Mouse (Mus musculus): Measurements from ENCODE around the gene Ptprc. TPM values are rescaled to one million over a fixed set of nuclear protein-coding genes. Genes with fewer than 3 reads are reported as not detected.

Ptprc gene
- polyA plus RNA-seq (2011; ENCODE audit: insufficient read length, low read depth, missing spikeins), result 0.87 and 1.9 TPM in 2 replicates

DNA sequence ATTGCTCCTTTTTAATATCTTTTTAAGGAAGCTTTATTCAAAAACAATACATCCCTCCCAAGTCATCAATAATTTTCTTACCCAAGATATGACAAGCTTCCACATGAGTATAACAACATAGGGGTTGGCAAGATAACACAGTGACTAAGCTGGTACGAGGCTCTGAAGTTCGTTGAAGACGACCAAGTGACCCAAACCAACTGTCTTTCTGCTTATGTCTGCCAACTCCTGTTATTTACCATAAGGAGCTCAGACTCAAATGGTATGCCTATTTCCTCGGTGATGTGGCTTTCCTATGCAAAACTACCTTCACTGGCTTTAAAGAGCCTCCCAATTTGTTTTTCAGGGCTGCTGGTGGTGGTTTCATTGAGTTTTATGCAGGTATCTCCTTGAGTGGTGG is at the start of gene Ptprc:
Ptprc (minus strand) TSS at position 215 of the 400 bp plus-strand sequence.
- no peak for TF ChIP-seq CTCF (IDR thresholded peaks at IDR 0.05; ENCODE audit: borderline replicate concordance, insufficient read depth, low read length)
- no peak for TF ChIP-seq POLR2A (IDR thresholded peaks at IDR 0.05; ENCODE audit: low read depth, low read length)
- Histone ChIP-seq H3K27ac (ENCODE audit: insufficient read depth, low read length) (no peak within 1 kb of the TSS), H3K4me1 (ENCODE audit: control insufficient read depth, insufficient read depth, low read length) (no peaks in the 10 kb centered on the region), H3K4me3 (ENCODE audit: insufficient read depth, low read length) (no peak within 1 kb of the TSS)

DNA sequence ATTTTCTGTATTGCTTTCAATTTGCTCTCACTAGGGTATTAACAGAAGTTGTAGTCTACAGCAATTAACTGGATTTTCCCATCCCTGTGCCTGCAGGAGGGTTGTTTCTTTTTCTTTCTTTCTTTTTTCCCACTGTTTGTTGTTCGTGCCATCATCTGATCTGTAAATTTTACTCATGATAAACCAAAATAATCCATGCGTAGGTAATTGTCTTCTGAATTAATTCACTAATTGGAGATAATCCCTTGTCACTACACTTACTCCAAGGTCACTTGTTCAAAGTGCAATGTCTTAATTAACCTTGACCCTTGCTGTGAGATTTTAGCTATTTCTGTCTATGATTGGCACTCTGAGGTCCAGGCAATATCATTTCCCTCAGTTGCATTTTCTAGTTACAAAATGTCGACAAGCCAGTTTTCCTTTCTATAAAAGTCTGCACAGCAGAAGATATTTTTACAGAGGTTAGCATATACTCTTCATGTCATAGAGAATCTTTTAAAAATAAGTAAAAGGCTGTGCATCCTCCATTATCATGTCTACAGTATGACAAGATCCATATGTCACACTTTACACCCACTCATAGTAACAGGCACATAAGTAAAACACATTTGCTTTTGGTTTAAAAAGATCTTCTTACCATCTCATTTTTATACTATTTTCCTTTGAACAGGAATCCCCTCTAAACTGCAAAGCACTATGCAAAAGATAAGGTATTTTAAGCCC is 39.4 kb upstream of the Ptprc start:
- TF ChIP-seq POLR2A (IDR thresholded peaks at IDR 0.05; ENCODE audit: low read depth, low read length) (no peak), CTCF (IDR thresholded peaks at IDR 0.05; ENCODE audit: borderline replicate concordance, insufficient read depth, low read length) (no peak)
- Histone ChIP-seq H3K4me3 (ENCODE audit: insufficient read depth, low read length) (no peak overlapping the region), H3K27ac (ENCODE audit: insufficient read depth, low read length) (no peak overlapping the region), H3K4me1 (ENCODE audit: control insufficient read depth, insufficient read depth, low read length) (no peaks in the 10 kb centered on the region)

DNA sequence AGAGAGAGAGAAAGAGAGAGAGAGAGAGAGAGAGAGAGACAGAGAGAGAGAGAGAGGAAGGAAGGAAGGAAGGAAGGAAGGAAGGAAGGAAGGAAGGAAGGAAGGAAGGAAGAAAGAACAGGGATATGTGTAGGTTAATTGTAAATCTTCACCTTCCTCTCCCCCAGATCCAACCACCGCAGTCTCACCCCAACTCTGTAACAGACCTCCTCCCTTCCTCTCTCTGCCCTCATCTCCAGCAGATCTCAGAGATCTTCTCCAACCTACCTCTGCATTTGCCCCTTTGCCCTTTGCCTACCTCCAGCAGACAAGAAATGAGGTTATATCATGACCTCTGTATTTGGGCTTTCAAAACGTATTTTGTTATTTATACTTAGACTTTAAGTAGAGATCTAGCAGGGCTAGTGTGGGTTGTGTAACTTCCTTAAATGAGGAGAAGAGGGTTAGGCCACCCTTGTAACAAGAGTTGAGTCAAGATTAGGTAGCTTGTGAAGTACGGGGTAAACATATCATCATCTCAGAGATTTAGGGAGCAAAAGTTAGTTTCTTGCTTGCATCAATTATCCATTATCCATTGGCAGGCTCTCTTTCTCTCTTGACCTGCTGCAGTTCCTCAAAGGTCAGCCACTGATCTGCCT is 35.0 kb upstream of the Ptprc start:
- Histone ChIP-seq H3K4me1 (ENCODE audit: control insufficient read depth, insufficient read depth, low read length) (no peaks in the 10 kb centered on the region), H3K4me3 (ENCODE audit: insufficient read depth, low read length) (no peak overlapping the region), H3K27ac (ENCODE audit: insufficient read depth, low read length) (no peak overlapping the region)
- TF ChIP-seq CTCF (IDR thresholded peaks at IDR 0.05; ENCODE audit: borderline replicate concordance, insufficient read depth, low read length) (no peak), POLR2A (IDR thresholded peaks at IDR 0.05; ENCODE audit: low read depth, low read length) (no peak)

DNA sequence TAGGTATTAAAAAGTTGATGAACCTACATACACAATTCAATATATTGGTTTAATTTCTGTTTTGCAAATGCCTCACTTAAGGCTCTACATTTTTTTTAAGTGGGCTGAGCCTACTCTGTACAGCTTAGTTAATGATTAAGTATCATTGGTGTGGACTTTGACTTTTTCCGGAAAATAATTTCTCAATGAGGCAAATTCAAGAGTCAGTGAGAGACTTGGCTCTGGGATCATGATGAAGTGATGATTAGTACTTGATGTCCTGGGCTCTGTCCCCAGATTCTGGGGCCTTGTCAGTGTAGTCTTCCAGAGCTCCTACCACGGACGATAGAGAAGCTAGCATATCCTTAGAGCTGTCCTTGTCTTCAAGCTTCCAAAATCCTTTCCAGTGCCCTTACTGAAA is 34.2 kb upstream of the Ptprc start:
- Histone ChIP-seq H3K27ac (ENCODE audit: insufficient read depth, low read length) (no peak overlapping the region), H3K4me1 (ENCODE audit: control insufficient read depth, insufficient read depth, low read length) (no peaks in the 10 kb centered on the region), H3K4me3 (ENCODE audit: insufficient read depth, low read length) (no peak overlapping the region)
- no peak for TF ChIP-seq CTCF (IDR thresholded peaks at IDR 0.05; ENCODE audit: borderline replicate concordance, insufficient read depth, low read length)
- no peak for TF ChIP-seq POLR2A (IDR thresholded peaks at IDR 0.05; ENCODE audit: low read depth, low read length)

DNA sequence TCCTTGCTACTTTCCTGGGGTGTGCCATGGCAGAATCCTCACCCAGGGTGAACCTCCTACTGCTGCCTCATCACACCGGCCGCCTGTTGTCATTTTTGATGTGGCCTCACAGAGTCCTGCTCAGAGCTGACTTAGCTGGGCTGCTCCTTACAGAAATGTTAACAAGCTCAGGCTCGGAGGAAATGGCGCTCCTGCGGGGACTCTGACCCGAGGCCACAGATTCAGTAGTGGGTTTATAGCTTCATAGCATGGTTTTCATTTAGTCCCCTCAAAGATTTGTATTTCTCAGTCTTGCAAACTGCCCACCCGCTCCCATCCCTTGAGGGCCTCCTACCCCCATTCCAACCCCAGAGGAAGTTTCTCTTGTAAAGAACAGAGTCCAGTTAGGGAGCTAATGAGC is 30.5 kb upstream of the Ptprc start:
- no peaks in the 10 kb centered on the region for H3K4me1 ChIP-seq (ENCODE audit: control insufficient read depth, insufficient read depth, low read length)
- H3K4me3 ChIP-seq (ENCODE audit: insufficient read depth, low read length), result no peak overlapping the region
- TF ChIP-seq CTCF (IDR thresholded peaks at IDR 0.05; ENCODE audit: borderline replicate concordance, insufficient read depth, low read length), result no peak
- no peak for TF ChIP-seq POLR2A (IDR thresholded peaks at IDR 0.05; ENCODE audit: low read depth, low read length)
- no peak overlapping the region for H3K27ac ChIP-seq (ENCODE audit: insufficient read depth, low read length)

DNA sequence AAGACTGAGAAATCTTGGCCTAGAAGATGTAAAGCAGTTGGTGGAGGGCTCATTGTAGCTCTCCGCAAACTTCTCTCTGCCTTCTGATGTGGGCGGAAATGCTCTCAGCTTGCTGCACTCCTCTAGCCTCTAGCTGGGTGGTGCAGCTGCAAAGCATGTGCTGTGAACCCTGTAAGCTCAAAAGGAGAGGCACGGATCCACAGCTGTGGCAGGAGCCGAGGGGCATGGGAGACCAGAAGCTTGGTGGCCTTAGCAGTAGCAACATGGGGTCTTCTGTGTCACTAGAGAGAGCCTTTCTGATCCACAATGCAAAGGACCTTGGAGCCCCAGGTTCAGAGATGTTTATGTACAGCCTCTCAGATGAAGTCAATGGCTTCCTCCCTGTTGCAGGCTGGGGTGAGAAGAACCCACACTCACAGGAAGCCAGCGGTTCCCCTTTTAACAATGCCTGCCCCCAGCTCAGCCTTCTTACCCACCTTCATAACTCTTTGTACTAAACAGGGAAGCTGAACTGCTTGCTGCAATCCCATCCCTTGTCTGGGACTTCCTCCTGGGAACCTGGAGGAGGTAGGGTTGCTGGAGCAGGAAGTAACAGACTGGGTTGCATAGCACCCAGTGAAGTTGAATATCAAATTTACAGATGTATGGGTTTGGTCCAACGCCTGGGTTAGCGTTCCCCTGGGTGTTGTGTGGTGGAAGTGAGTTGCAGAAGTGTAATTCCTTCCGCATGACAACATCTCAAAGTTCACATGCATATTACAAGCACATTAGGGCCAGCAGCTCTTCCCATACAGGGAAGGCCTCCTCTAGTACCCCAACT is 16.4 kb upstream of the Ptprc start:
- TF ChIP-seq CTCF (IDR thresholded peaks at IDR 0.05; ENCODE audit: borderline replicate concordance, insufficient read depth, low read length) (no peak), POLR2A (IDR thresholded peaks at IDR 0.05; ENCODE audit: low read depth, low read length) (no peak)
- no peak overlapping the region for H3K27ac ChIP-seq (ENCODE audit: insufficient read depth, low read length)
- peaks cover 11% of the 10 kb centered on the region; the same call in 1 of the 2 replicates for H3K4me1 ChIP-seq (ENCODE audit: control insufficient read depth, insufficient read depth, low read length)
- no peak overlapping the region for H3K4me3 ChIP-seq (ENCODE audit: insufficient read depth, low read length)

DNA sequence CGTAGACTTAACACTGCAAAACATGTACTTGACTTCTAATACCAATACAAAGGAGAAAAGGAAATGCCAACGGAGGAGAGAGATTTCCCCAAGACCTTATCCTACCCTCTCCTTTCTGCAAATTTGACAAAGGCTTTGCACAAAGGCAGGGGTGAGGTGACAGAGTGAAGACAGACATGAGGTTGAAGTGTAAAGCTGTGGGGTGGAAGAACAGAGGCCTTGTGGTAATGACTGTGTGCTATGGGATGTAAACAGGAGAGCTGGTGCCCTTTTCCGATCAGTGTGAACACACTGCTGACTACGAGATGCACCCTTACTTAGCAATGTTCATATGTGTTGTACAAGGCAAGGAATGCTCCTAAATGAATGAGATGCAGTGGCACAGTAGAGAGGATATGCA is 12.6 kb upstream of the Ptprc start:
- no peak overlapping the region for H3K4me3 ChIP-seq (ENCODE audit: insufficient read depth, low read length)
- no peak overlapping the region for H3K27ac ChIP-seq (ENCODE audit: insufficient read depth, low read length)
- TF ChIP-seq POLR2A (IDR thresholded peaks at IDR 0.05; ENCODE audit: low read depth, low read length) (no peak), CTCF (IDR thresholded peaks at IDR 0.05; ENCODE audit: borderline replicate concordance, insufficient read depth, low read length) (no peak)
- peaks cover 11% of the 10 kb centered on the region; the same call in 1 of the 2 replicates for H3K4me1 ChIP-seq (ENCODE audit: control insufficient read depth, insufficient read depth, low read length)

DNA sequence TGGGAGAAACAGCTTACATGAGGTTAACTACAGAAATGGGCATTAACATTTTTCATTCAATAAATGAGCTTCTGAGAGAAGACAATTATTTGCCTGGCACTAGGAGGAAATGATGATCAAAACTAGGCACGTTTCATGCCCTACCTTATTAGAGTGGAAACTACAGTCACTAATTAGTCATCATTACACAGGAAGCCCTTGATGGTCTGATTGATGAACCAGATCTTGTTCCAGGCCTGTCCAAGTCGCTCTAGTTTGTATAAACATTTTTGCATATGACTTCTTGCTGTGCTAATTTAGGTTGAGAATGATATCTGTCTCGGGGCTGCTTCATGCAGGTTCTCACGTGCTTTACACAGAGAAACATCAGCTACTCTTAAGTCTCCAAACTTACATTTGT is 10.4 kb upstream of the Ptprc start:
- TF ChIP-seq POLR2A (IDR thresholded peaks at IDR 0.05; ENCODE audit: low read depth, low read length) (no peak), CTCF (IDR thresholded peaks at IDR 0.05; ENCODE audit: borderline replicate concordance, insufficient read depth, low read length) (no peak)
- Histone ChIP-seq H3K4me3 (ENCODE audit: insufficient read depth, low read length) (no peak overlapping the region), H3K4me1 (ENCODE audit: control insufficient read depth, insufficient read depth, low read length) (peaks cover 4% of the 10 kb centered on the region; the same call in 1 of the 2 replicates), H3K27ac (ENCODE audit: insufficient read depth, low read length) (no peak overlapping the region)

DNA sequence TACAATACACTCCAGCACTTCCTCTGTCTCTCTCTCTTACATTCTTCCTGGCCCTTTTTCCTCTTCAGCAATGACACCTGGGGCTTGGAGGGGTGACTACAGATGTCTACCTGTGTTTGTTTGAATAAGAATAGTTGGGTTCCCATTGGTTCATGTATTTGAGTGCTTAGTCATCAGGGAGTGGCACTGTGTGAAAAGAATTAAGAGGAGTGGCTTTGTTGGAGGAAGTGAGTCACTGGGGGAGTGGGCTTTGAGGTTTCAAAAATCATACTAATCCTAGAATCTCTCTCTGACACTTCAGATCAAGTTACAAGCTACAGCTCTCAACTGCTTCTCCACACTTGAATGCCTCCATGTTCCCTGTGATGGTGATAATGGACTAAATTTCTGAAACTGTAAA is 4.6 kb upstream of the Ptprc start:
- Histone ChIP-seq H3K27ac (ENCODE audit: insufficient read depth, low read length) (no peak overlapping the region), H3K4me1 (ENCODE audit: control insufficient read depth, insufficient read depth, low read length) (no peaks in the 10 kb centered on the region), H3K4me3 (ENCODE audit: insufficient read depth, low read length) (no peak overlapping the region)
- TF ChIP-seq POLR2A (IDR thresholded peaks at IDR 0.05; ENCODE audit: low read depth, low read length) (no peak), CTCF (IDR thresholded peaks at IDR 0.05; ENCODE audit: borderline replicate concordance, insufficient read depth, low read length) (no peak)

All from embryonic fibroblast, embryonic 13.5 days (primary cell).